Mouse (Mus musculus) liver, adult 2 months (tissue): ENCODE results near the gene Smndc1.

Experiments
- CTCF ChIP-seq: fragments of 200-500 bp; IDR thresholded peaks from 2 replicates; pipeline ENCODE4 v1.5.1; 2011; ENCODE audit warnings: low read depth, low read length, control low read depth
- POLR2A ChIP-seq: fragments of 200-500 bp; IDR thresholded peaks from 2 replicates; pipeline ENCODE4 v1.6.1; 2011; ENCODE audit warnings: low read length, control low read depth; ENCODE audit not compliant: insufficient read depth; ENCODE audit errors: extremely low read depth

DNA sequence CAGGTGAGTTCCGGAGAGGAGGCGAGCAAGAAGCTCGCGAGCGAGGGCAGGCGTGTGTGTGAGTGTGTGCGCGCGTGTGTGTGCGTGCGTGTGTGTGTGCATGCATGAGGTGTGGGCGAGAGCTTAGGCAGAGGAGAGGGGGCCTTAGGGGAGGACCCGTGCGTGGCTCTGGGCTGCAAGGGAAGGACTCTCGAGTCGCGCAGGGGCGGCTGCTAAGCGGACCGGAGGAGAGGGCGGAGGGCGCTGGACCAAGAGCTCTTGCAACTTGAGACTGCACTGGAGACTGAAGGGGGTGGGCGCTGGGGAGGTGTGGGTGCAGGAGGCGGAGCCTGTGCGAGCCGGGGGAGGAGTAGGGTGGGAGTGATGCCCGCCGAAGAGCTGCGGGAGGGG lies 60.4 kb downstream of the Smndc1 start:
- TF ChIP-seq CTCF (no peak), POLR2A (no peak)
